15 mouse cellular contexts compared by ENCODE assay signal in genomic region chr2:154097734-154098133, GRCm38 (mm10). TPM values are rescaled to one million over a fixed set of nuclear protein-coding genes. Genes with fewer than 3 reads are reported as not detected.
DNase-seq lines count a peak whose midpoint lies in the region; ATAC-seq and TF ChIP-seq lines count a peak whose summit lies in the region.
"Had no signal": no experiment of that assay in that cellular context is flagged by ENCODE, and none has a peak within 500 bp of the region (broad histone marks: within the 10 kb centered on the region; RNA-seq: fewer than 3 reads in every experiment).

No protein-coding gene starts in this region.

- H3K4me3 ChIP-seq in forebrain, postnatal 0 days (ENCODE audit: low read depth, low read length) = no peak overlapping the region
- no peak overlapping the region for H3K4me3 ChIP-seq in forebrain, embryonic 12.5 days (replicated peaks)
- no peak overlapping the region for H3K4me3 ChIP-seq in liver, adult 2 months (ENCODE audit: insufficient read depth, low read depth, low read length)
- H3K4me3 ChIP-seq in liver, embryonic 11.5 days (ENCODE audit: low read depth, low read length) = no peak overlapping the region
- H3K4me3 ChIP-seq: limb, embryonic 15.5 days had no signal

- WGBS in forebrain, postnatal 0 days = 60% methylated on average over 1 of the region's 1 CpGs
- WGBS in forebrain, embryonic 12.5 days = 59% methylated on average over 1 of the region's 1 CpGs
- 40% methylated on average over 1 of the region's 1 CpGs for WGBS in liver, adult 2 months
- 36% methylated on average over 1 of the region's 1 CpGs for WGBS in liver, embryonic 11.5 days

- no peak overlapping the region for H3K27ac ChIP-seq in forebrain, postnatal 0 days (ENCODE audit: low read depth, low read length)
- H3K27ac ChIP-seq in forebrain, embryonic 12.5 days = no peak overlapping the region
- H3K27ac ChIP-seq in liver, adult 2 months (replicated peaks; ENCODE audit: insufficient read depth, low read depth, low read length) = no peak overlapping the region
- no peak overlapping the region for H3K27ac ChIP-seq in liver, embryonic 11.5 days (ENCODE audit: low read depth, low read length)
- H3K27ac ChIP-seq: limb, embryonic 15.5 days had no signal

- H3K27me3 ChIP-seq in forebrain, postnatal 0 days (ENCODE audit: insufficient read depth, low read length) = no peaks in the 10 kb centered on the region
- H3K27me3 ChIP-seq in forebrain, embryonic 12.5 days = no peaks in the 10 kb centered on the region
- H3K27me3 ChIP-seq in liver, adult 2 months (ENCODE audit: control insufficient read depth, insufficient read depth, low read length) = no peaks in the 10 kb centered on the region
- no peaks in the 10 kb centered on the region for H3K27me3 ChIP-seq in liver, embryonic 11.5 days (replicated peaks; ENCODE audit: control insufficient read depth, insufficient read depth, low read length)
- H3K27me3 ChIP-seq: limb, embryonic 15.5 days had no signal

- TF ChIP-seq POLR2A in liver, adult 2 months (IDR thresholded peaks at IDR 0.05; ENCODE audit: extremely low read depth, insufficient read depth, low read length) = no peak

- H3K79me2 ChIP-seq in liver, adult 2 months (ENCODE audit: control insufficient read depth, insufficient read depth, low read length) = no peaks in the 10 kb centered on the region

- peak; percentile 15 for DNase-seq in forebrain, postnatal 0 days
- peak; percentile 3 for DNase-seq in liver, adult 2 months (ENCODE audit: extremely low read depth, low read depth, low spot score)
- no peak for DNase-seq in liver, embryonic 11.5 days (ENCODE audit: low spot score)
- DNase-seq in NIH3T3 (ENCODE audit: low read depth) = peak; percentile 16
- peak; percentile 43 for DNase-seq in retina, embryonic 14.5 days (ENCODE audit: low spot score)
- no peak for DNase-seq in urinary bladder, postnatal 4 days (ENCODE audit: low spot score in 2 of 2)
- DNase-seq: lung, postnatal 4 days had no signal

- H3K9ac ChIP-seq in forebrain, postnatal 0 days = no peak overlapping the region
- H3K9ac ChIP-seq in forebrain, embryonic 12.5 days = no peak overlapping the region
- no peak overlapping the region for H3K9ac ChIP-seq in liver, adult 2 months (ENCODE audit: low read depth, low read length)
- H3K9ac ChIP-seq in liver, embryonic 11.5 days (ENCODE audit: low read depth, low read length) = no peak overlapping the region
- H3K9ac ChIP-seq: limb, embryonic 15.5 days had no signal

- no peaks in the 10 kb centered on the region for H3K36me3 ChIP-seq in forebrain, postnatal 0 days (ENCODE audit: insufficient read depth)
- H3K36me3 ChIP-seq in forebrain, embryonic 12.5 days (replicated peaks) = no peaks in the 10 kb centered on the region
- no peaks in the 10 kb centered on the region for H3K36me3 ChIP-seq in liver, adult 2 months (ENCODE audit: control insufficient read depth, insufficient read depth, low read length)
- no peaks in the 10 kb centered on the region for H3K36me3 ChIP-seq in liver, embryonic 11.5 days (ENCODE audit: control insufficient read depth, insufficient read depth, low read length)
- H3K36me3 ChIP-seq: G1E; limb, embryonic 15.5 days had no signal

- ATAC-seq in forebrain, postnatal 0 days = no peak
- no peak for ATAC-seq in forebrain, embryonic 12.5 days (ENCODE audit: low FRiP score)
- ATAC-seq in liver, embryonic 11.5 days (replicated peaks; ENCODE audit: low FRiP score) = no peak

- no peak overlapping the region for H3K4me2 ChIP-seq in forebrain, postnatal 0 days (ENCODE audit: low read depth)
- no peak overlapping the region for H3K4me2 ChIP-seq in forebrain, embryonic 12.5 days
- no peak overlapping the region for H3K4me2 ChIP-seq in liver, embryonic 11.5 days
- H3K4me2 ChIP-seq: limb, embryonic 15.5 days had no signal

- TF ChIP-seq CTCF in forebrain, postnatal 0 days (IDR thresholded peaks at IDR 0.05; ENCODE audit: low read depth) = peak; percentile 47
- TF ChIP-seq CTCF in liver, adult 2 months (IDR thresholded peaks at IDR 0.05; ENCODE audit: low read depth, low read length) = no peak

- H3K4me1 ChIP-seq in forebrain, postnatal 0 days (ENCODE audit: insufficient read depth) = no peaks in the 10 kb centered on the region
- H3K4me1 ChIP-seq in forebrain, embryonic 12.5 days = no peaks in the 10 kb centered on the region
- no peaks in the 10 kb centered on the region for H3K4me1 ChIP-seq in liver, adult 2 months (ENCODE audit: control insufficient read depth, insufficient read depth, low read length)
- H3K4me1 ChIP-seq in liver, embryonic 11.5 days (replicated peaks; ENCODE audit: control insufficient read depth, insufficient read depth, low read length) = no peaks in the 10 kb centered on the region
- H3K4me1 ChIP-seq: limb, embryonic 15.5 days had no signal

- no peaks in the 10 kb centered on the region for H3K9me3 ChIP-seq in forebrain, postnatal 0 days (ENCODE audit: low read length)
- no peaks in the 10 kb centered on the region for H3K9me3 ChIP-seq in forebrain, embryonic 12.5 days
- H3K9me3 ChIP-seq in liver, embryonic 11.5 days (ENCODE audit: control insufficient read depth, low read length) = no peaks in the 10 kb centered on the region
- H3K9me3 ChIP-seq: G1E; limb, embryonic 15.5 days had no signal

RNA-seq across cellular contexts. Expression of gene Bpifa3, which starts 32.4 kb away (rescaled TPM):
- total RNA-seq in forebrain, postnatal 0 days (2014; rRNA removed) = not detected in 2 replicates
- polyA plus RNA-seq in forebrain, postnatal 0 days (2015; fragmentation: Nextera tagmentation; extraction: Ambion mirVana) = not detected in 2 replicates
- polyA plus RNA-seq in forebrain, embryonic 12.5 days (2016; fragmentation: Nextera tagmentation; extraction: Ambion mirVana) = not detected in 2 replicates
- not detected in 2 replicates for total RNA-seq in liver, adult 2 months (2014; rRNA removed)
- polyA plus RNA-seq in liver, adult 2 months (2012; rRNA removed) = not detected in 2 replicates
- not detected in 2 replicates for polyA plus RNA-seq in liver, embryonic 11.5 days (2014; fragmentation: Nextera tagmentation; extraction: Ambion mirVana)
- total RNA-seq: G1E; hematopoietic stem cell, adult 5-6 weeks; layer of hippocampus, postnatal 25 days; monocyte, adult 5-6 weeks had no signal
- polyA plus RNA-seq: G1E; kidney, embryonic 14.5 days; limb, embryonic 15.5 days had no signal

RNA-seq across cellular contexts. Expression of gene Bpifa1, which starts 44.9 kb away (rescaled TPM):
- total RNA-seq in forebrain, postnatal 0 days (2014; rRNA removed) = 0.31 and 2.0 TPM in 2 replicates
- 0.25 and 0.48 TPM in 2 replicates for polyA plus RNA-seq in forebrain, postnatal 0 days (2015; fragmentation: Nextera tagmentation; extraction: Ambion mirVana)
- not detected in 2 replicates for polyA plus RNA-seq in forebrain, embryonic 12.5 days (2016; fragmentation: Nextera tagmentation; extraction: Ambion mirVana)
- total RNA-seq in liver, adult 2 months (2014; rRNA removed) = not detected in 2 replicates
- polyA plus RNA-seq in liver, adult 2 months (2012; rRNA removed) = not detected in 2 replicates
- 0.32 TPM in 1 of 2 replicates, not detected in the other for polyA plus RNA-seq in liver, embryonic 11.5 days (2014; fragmentation: Nextera tagmentation; extraction: Ambion mirVana)
- total RNA-seq: G1E; hematopoietic stem cell, adult 5-6 weeks; layer of hippocampus, postnatal 25 days; monocyte, adult 5-6 weeks had no signal
- polyA plus RNA-seq: G1E; gonadal fat pad, adult 2 months; kidney, embryonic 14.5 days; limb, embryonic 15.5 days had no signal

Comparison
In these comparisons a context has a peak if more than half of its experiments do, and no peak if none do; other contexts are left out.
1. DNase-seq: peak in forebrain, postnatal 0 days (single experiment), liver, adult 2 months (single experiment), NIH3T3 (single experiment) and retina, embryonic 14.5 days (single experiment); none in liver, embryonic 11.5 days (single experiment) and urinary bladder, postnatal 4 days (0 of 2).